ENCODE assay signal across 14 mouse cellular contexts in genomic region chr12:77991627-77992026, GRCm38 (mm10).
A peak's percentile ranks its signal among the peaks of the same experiment; 100 is the strongest.
DNase-seq lines count a peak whose midpoint lies in the region; ATAC-seq and TF ChIP-seq lines count a peak whose summit lies in the region.
"Had no signal": no experiment of that assay in that cellular context is flagged by ENCODE, and none has a peak within 500 bp of the region (broad histone marks: within the 10 kb centered on the region; RNA-seq: fewer than 3 reads in every experiment).

No protein-coding gene starts in this region.

- no peaks in the 10 kb centered on the region for H3K27me3 ChIP-seq in stomach, postnatal 0 days (ENCODE audit: control insufficient read depth, insufficient read depth, low read length)
- H3K27me3 ChIP-seq: heart, embryonic 12.5 days; limb, embryonic 15.5 days had no signal

- H3K9me3 ChIP-seq in stomach, postnatal 0 days (ENCODE audit: control insufficient read depth, low read length) = no peaks in the 10 kb centered on the region
- H3K9me3 ChIP-seq: heart, embryonic 12.5 days; limb, embryonic 15.5 days had no signal

- TF ChIP-seq CTCF in stomach, postnatal 0 days (IDR thresholded peaks at IDR 0.05; ENCODE audit: low read depth) = no peak

- no peaks in the 10 kb centered on the region for H3K4me1 ChIP-seq in stomach, postnatal 0 days (replicated peaks; ENCODE audit: control insufficient read depth, insufficient read depth)
- H3K4me1 ChIP-seq: limb, embryonic 15.5 days had no signal

- DNase-seq in cerebellum, postnatal 10 days = peak; percentile 65 to 73
- DNase-seq in cerebellum, postnatal 25 days = no peak
- peak; percentile 31 for DNase-seq in layer of hippocampus, adult 9-11 months
- DNase-seq in layer of hippocampus, adult 9-10 months (ENCODE audit: low spot score) = no peak
- DNase-seq in right cerebral cortex, postnatal 10 days (ENCODE audit: low spot score in 2 of 2) = peak; percentile 55 to 61
- no peak for DNase-seq in right cerebral cortex, postnatal 25 days
- DNase-seq in stomach, postnatal 0 days (ENCODE audit: low spot score) = no peak
- DNase-seq in kidney, postnatal 10 days = no peak
- DNase-seq: adrenal gland, postnatal 25 days; gastrocnemius, postnatal 36 days; heart, postnatal 4 days; thymus, postnatal 25 days had no signal

- WGBS in stomach, postnatal 0 days = 66% methylated on average over 6 of the region's 6 CpGs

- no peak overlapping the region for H3K9ac ChIP-seq in stomach, postnatal 0 days (ENCODE audit: low read length)
- H3K9ac ChIP-seq: heart, embryonic 12.5 days; limb, embryonic 15.5 days had no signal

- ATAC-seq in stomach, postnatal 0 days (ENCODE audit: low FRiP score, low TSS enrichment) = no peak

- no peak overlapping the region for H3K4me3 ChIP-seq in stomach, postnatal 0 days (ENCODE audit: low read depth, low read length)
- H3K4me3 ChIP-seq: heart, embryonic 12.5 days; limb, embryonic 15.5 days had no signal

- H3K36me3 ChIP-seq in stomach, postnatal 0 days (ENCODE audit: control insufficient read depth, insufficient read depth, low read length) = no peaks in the 10 kb centered on the region
- H3K36me3 ChIP-seq: heart, embryonic 12.5 days; limb, embryonic 15.5 days had no signal

- H3K27ac ChIP-seq in stomach, postnatal 0 days (replicated peaks) = no peak overlapping the region
- H3K27ac ChIP-seq: limb, embryonic 15.5 days had no signal

- H3K4me2 ChIP-seq in stomach, postnatal 0 days (replicated peaks; ENCODE audit: low read depth) = no peak overlapping the region
- H3K4me2 ChIP-seq: heart, embryonic 12.5 days; limb, embryonic 15.5 days had no signal

- no peak for TF ChIP-seq EP300 in stomach, postnatal 0 days (optimal IDR thresholded peaks at IDR 0.05)

Comparison
In these comparisons a context has a peak if more than half of its experiments do, and no peak if none do; other contexts are left out.
1. DNase-seq: peak in cerebellum, postnatal 10 days (2 of 2), layer of hippocampus, adult 9-11 months (single experiment) and right cerebral cortex, postnatal 10 days (2 of 2); none in cerebellum, postnatal 25 days (0 of 2), layer of hippocampus, adult 9-10 months (single experiment), right cerebral cortex, postnatal 25 days (single experiment), stomach, postnatal 0 days (single experiment) and kidney, postnatal 10 days (single experiment).